Mouse (Mus musculus): ENCODE data around the gene Taar9. TPM values are rescaled to one million over a fixed set of nuclear protein-coding genes. Genes with fewer than 3 reads are reported as not detected.
"Not testable (repeated sequence)": the region's sequence is repeated elsewhere in the genome, so short reads cannot be mapped to it uniquely, and the experiment has no call there.

Taar9 gene
- total RNA-seq, 1 experiment from 2014 or later: not detected

DNA sequence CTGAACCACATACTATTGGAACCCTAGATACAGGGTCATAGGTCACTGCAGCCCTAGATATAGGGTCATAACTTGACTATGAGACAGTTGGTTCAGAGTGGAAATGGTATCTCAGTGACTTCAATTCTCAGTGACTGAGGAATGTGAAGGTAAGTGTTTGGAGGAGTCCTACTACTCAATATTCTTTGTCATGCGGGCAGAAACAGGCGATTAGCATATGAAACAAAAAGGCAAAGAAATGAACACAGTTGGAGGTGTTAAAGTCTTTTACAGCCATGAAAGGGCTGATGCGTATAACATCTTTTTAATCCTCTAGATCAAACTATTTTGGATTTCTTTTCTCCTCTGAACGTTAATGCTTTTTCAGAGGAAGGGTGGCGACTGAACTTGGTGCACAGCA lies 23.4 kb downstream of the Taar9 start:
- ATAC-seq (replicated peaks; ENCODE audit: low read depth, poor library complexity, severe bottlenecking): no peak

DNA sequence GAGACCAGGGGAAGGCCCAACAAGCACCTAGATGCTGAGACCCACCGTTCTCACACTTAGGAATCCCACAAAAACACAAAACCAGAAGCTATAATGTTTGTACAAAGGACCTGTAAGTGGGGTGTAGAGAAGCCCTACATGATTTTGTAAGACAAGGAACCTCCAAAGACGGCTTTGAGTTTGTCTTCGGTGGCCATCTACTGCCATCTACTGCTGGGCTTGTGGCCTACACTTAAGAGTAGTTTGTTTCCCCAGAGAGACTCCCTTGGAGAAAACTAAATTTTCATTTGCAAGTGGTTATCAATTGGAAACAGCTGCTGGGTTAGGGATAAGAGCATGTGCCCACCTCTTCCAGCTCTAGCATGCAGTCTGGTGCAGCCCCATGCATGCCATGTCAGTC lies 29.2 kb downstream of the Taar9 start:
- peak; percentile 82 for ATAC-seq (replicated peaks; ENCODE audit: low read depth, poor library complexity, severe bottlenecking)

DNA sequence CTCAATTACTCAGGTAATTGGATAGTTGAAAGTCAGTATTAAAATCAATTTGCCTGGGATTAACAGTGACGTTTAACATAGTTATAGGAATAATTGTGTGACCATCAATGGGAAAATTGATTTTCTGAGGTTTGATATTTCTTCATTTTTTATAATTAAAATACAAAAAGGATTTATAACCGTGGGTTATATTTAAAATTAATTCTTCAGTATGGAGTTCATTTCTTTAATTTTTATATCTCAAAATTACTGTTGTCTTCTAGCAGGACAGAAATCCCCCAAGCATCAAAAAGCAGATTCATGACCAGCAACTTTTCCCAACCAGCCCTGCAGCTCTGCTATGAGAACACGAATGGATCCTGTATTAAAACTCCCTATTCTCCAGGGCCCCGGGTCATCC lies 33.1 kb downstream of the Taar9 start, which contains the start of gene Taar8a:
Gene Taar8a (plus strand): TSS at position 301 of the 400 bp plus-strand sequence.
- ATAC-seq (replicated peaks; ENCODE audit: low read depth, poor library complexity, severe bottlenecking): not testable (repeated sequence)

DNA sequence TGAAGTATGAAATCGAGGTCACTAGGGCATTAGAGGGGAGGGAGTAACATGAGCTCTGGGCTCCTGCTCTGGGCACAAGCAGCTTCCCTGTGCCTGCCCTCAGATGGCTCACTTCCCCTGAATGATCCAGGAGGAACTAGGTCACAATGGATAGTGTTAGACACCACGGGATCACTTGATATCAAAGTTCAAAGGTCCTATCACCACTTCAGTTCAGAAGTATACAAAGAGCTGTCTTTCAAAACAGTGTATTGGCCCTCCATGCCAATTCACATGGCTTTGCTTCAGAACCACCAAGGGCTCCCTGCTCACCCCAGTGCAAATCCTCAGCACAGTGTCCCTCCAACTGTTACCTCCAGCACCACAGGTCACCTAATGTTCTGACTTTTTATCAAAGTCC lies 34.6 kb downstream of the Taar9 start:
- ATAC-seq (replicated peaks; ENCODE audit: low read depth, poor library complexity, severe bottlenecking): not testable (repeated sequence)

DNA sequence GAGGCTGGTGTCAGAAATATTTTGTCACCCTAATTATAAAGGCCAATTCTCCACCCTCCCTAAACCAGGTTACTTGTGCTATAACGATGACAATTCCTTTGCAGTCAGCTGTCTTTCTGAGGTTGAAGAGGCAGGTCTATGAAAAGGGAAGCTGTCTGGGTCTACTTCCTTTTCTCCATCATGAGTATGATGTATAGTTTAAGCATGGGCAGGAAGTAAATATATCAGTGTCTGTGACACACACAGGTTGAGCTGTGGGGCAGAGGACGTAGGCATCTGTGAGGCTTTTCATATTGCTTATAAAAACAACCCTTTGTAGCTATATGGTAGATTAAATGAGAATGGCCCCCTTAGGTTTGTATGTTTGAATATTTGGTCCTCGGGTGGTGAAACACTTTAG lies 50.3 kb downstream of the Taar9 start:
- ATAC-seq (replicated peaks; ENCODE audit: low read depth, poor library complexity, severe bottlenecking): peak; percentile 52; the same call in 1 of the 2 replicates

Other genes with a start within 250 kb of the Taar9 start
- not detected in 2 replicates for gene Vnn1, start 214.8 kb downstream of the Taar9 start, total RNA-seq (2017)
- gene Taar1, start 189.2 kb downstream of the Taar9 start, total RNA-seq (2017): not detected in 2 replicates
- not detected in 2 replicates for gene Taar2, start 171.0 kb downstream of the Taar9 start, total RNA-seq (2017)
- gene Taar3, start 160.0 kb downstream of the Taar9 start, total RNA-seq (2017): not detected in 2 replicates
- gene Taar4, start 149.0 kb downstream of the Taar9 start, total RNA-seq (2017): not detected in 2 replicates
- gene Taar5, start 138.8 kb downstream of the Taar9 start, total RNA-seq (2017): not detected in 2 replicates
- not detected in 2 replicates for gene Taar6, start 123.9 kb downstream of the Taar9 start, total RNA-seq (2017)
- gene Taar7a, start 116.1 kb downstream of the Taar9 start, total RNA-seq (2017): not detected in 2 replicates
- not detected in 2 replicates for gene Taar7b, start 109.6 kb downstream of the Taar9 start, total RNA-seq (2017)
- not detected in 2 replicates for gene Taar7d, start 82.3 kb downstream of the Taar9 start, total RNA-seq (2017)
- gene Taar7e, start 71.9 kb downstream of the Taar9 start, total RNA-seq (2017): not detected in 2 replicates
- gene Taar7f, start 60.0 kb downstream of the Taar9 start, total RNA-seq (2017): not detected in 2 replicates
- not detected in 2 replicates for gene Taar8a, start 33.0 kb downstream of the Taar9 start, total RNA-seq (2017)
- not detected in 2 replicates for gene Taar8b, start 17.2 kb downstream of the Taar9 start, total RNA-seq (2017)
- gene Taar8c, start 7.6 kb downstream of the Taar9 start, total RNA-seq (2017): not detected in 2 replicates
- gene Stx7, start 39.8 kb upstream of the Taar9 start, total RNA-seq (2017): 38.6 and 44.5 TPM in 2 replicates
- gene Moxd1, start 114.0 kb upstream of the Taar9 start, total RNA-seq (2017): not detected in 2 replicates